Mouse (Mus musculus): ENCODE results near the gene Cyp2d10. TPM values are rescaled to one million over a fixed set of nuclear protein-coding genes. Genes with fewer than 3 reads are reported as not detected.
"Not testable (repeated sequence)": the region's sequence is repeated elsewhere in the genome, so short reads cannot be mapped to it uniquely, and the experiment has no call there.

Gene Cyp2d10
- polyA plus RNA-seq, 1 experiment from 2014 or later, result not detected

- Histone ChIP-seq H3K4me1 (no peaks in the 10 kb centered on the region), H3K27me3 (no peaks in the 10 kb centered on the region), H3K36me3 (no peaks in the 10 kb centered on the region), H3K9me3 (0 out of 2 replicates have a peak, but pooled peaks cover 5% of the 10 kb centered on the region), H3K4me3 (no peak within 1 kb of the TSS), H3K4me2 (replicated peaks) (no peak within 1 kb of the TSS), H3K9ac (no peak within 1 kb of the TSS), H3K27ac (no peak within 1 kb of the TSS)
- ATAC-seq (ENCODE audit: insufficient number of reproducible peaks, insufficient read depth, low FRiP score, low TSS enrichment), result no peak
These were observed 26.1 kb upstream of the Cyp2d10 start, which contains the start of gene Cyp2d9 for GRCm38 (mm10) chr15:82433137-82433536. TSS of gene Cyp2d9 (plus strand) at chr15:82433437.

GRCm38 (mm10) chr15:82423471-82423870, 16.5 kb upstream of the Cyp2d10 start:
- Histone ChIP-seq H3K36me3 (no peaks in the 10 kb centered on the region), H3K4me3 (no peak overlapping the region), H3K9ac (no peak overlapping the region), H3K27ac (no peak overlapping the region), H3K9me3 (no peaks in the 10 kb centered on the region), H3K4me2 (replicated peaks) (no peak overlapping the region), H3K4me1 (no peaks in the 10 kb centered on the region), H3K27me3 (no peaks in the 10 kb centered on the region)
- WGBS, result 94% methylated on average over 3 of the region's 3 CpGs
- ATAC-seq (ENCODE audit: insufficient number of reproducible peaks, insufficient read depth, low FRiP score, low TSS enrichment), result no peak

- 79% methylated on average over 4 of the region's 4 CpGs for WGBS
- no peak overlapping the region for H3K4me2 ChIP-seq (replicated peaks)
- no peak overlapping the region for H3K4me3 ChIP-seq
- H3K27ac ChIP-seq, result no peak overlapping the region
- no peaks in the 10 kb centered on the region for H3K9me3 ChIP-seq
- H3K4me1 ChIP-seq, result no peaks in the 10 kb centered on the region
- no peak overlapping the region for H3K9ac ChIP-seq
- ATAC-seq (ENCODE audit: insufficient number of reproducible peaks, insufficient read depth, low FRiP score, low TSS enrichment), result no peak
- H3K36me3 ChIP-seq, result no peaks in the 10 kb centered on the region
- H3K27me3 ChIP-seq, result no peaks in the 10 kb centered on the region
These were observed 15.9 kb upstream of the Cyp2d10 start for GRCm38 (mm10) chr15:82422935-82423334.

- no peaks in the 10 kb centered on the region for H3K27me3 ChIP-seq
- WGBS, result 68% methylated on average over 1 of the region's 1 CpGs
- no peaks in the 10 kb centered on the region for H3K36me3 ChIP-seq
These were observed 11.6 kb upstream of the Cyp2d10 start for GRCm38 (mm10) chr15:82418616-82419015.

GRCm38 (mm10) chr15:82416797-82417789, 10.1 kb upstream of the Cyp2d10 start:
- Histone ChIP-seq H3K36me3 (no peaks in the 10 kb centered on the region), H3K27me3 (no peaks in the 10 kb centered on the region), H3K4me3 (no peak overlapping the region), H3K9me3 (no peaks in the 10 kb centered on the region), H3K9ac (no peak overlapping the region), H3K4me2 (replicated peaks) (peak overlapping the region; percentile 21), H3K27ac (no peak overlapping the region), H3K4me1 (no peaks in the 10 kb centered on the region)
- 24% methylated on average over 16 of the region's 16 CpGs for WGBS
- peak; percentile 82; the same call in 1 of the 2 replicates for ATAC-seq (ENCODE audit: insufficient number of reproducible peaks, insufficient read depth, low FRiP score, low TSS enrichment)

More at GRCm38 (mm10) chr15:82418616-82419015, 11.6 kb upstream of the Cyp2d10 start:
- Histone ChIP-seq H3K4me3 (no peak overlapping the region), H3K27ac (no peak overlapping the region), H3K4me1 (no peaks in the 10 kb centered on the region), H3K4me2 (replicated peaks) (no peak overlapping the region), H3K9me3 (no peaks in the 10 kb centered on the region), H3K9ac (no peak overlapping the region)
- ATAC-seq (ENCODE audit: insufficient number of reproducible peaks, insufficient read depth, low FRiP score, low TSS enrichment), result no peak

- H3K36me3 ChIP-seq, result no peaks in the 10 kb centered on the region
- no peaks in the 10 kb centered on the region for H3K9me3 ChIP-seq
- ATAC-seq (ENCODE audit: insufficient number of reproducible peaks, insufficient read depth, low FRiP score, low TSS enrichment), result no peak
- no peaks in the 10 kb centered on the region for H3K27me3 ChIP-seq
- H3K4me2 ChIP-seq (replicated peaks), result no peak overlapping the region
- no peaks in the 10 kb centered on the region for H3K4me1 ChIP-seq
- H3K9ac ChIP-seq, result no peak overlapping the region
- WGBS, result 80% methylated on average over 4 of the region's 4 CpGs
- H3K4me3 ChIP-seq, result no peak overlapping the region
- no peak overlapping the region for H3K27ac ChIP-seq
These were observed 541 bp upstream of the Cyp2d10 start for GRCm38 (mm10) chr15:82407536-82407935.

GRCm38 (mm10) chr15:82404163-82404562, 2.8 kb downstream of the Cyp2d10 start:
- Histone ChIP-seq H3K4me1 (no peaks in the 10 kb centered on the region), H3K9ac (no peak overlapping the region), H3K36me3 (no peaks in the 10 kb centered on the region), H3K27me3 (no peaks in the 10 kb centered on the region), H3K4me3 (no peak overlapping the region), H3K27ac (no peak overlapping the region), H3K9me3 (no peaks in the 10 kb centered on the region), H3K4me2 (replicated peaks) (no peak overlapping the region)
- 81% methylated on average over 3 of the region's 3 CpGs for WGBS
- ATAC-seq (ENCODE audit: insufficient number of reproducible peaks, insufficient read depth, low FRiP score, low TSS enrichment), result no peak

- Histone ChIP-seq H3K27ac (no peak overlapping the region), H3K27me3 (no peaks in the 10 kb centered on the region), H3K4me2 (replicated peaks) (no peak overlapping the region), H3K9ac (no peak overlapping the region), H3K9me3 (no peaks in the 10 kb centered on the region), H3K36me3 (no peaks in the 10 kb centered on the region), H3K4me1 (no peaks in the 10 kb centered on the region), H3K4me3 (no peak overlapping the region)
- 91% methylated on average over 9 of the region's 9 CpGs for WGBS
- no peak for ATAC-seq (ENCODE audit: insufficient number of reproducible peaks, insufficient read depth, low FRiP score, low TSS enrichment)
These were observed 3.4 kb downstream of the Cyp2d10 start for GRCm38 (mm10) chr15:82403606-82404005.

GRCm38 (mm10) chr15:82402741-82403140, 4.3 kb downstream of the Cyp2d10 start:
- H3K27me3 ChIP-seq, result no peaks in the 10 kb centered on the region
- no peaks in the 10 kb centered on the region for H3K9me3 ChIP-seq
- no peak overlapping the region for H3K27ac ChIP-seq
- no peak for ATAC-seq (ENCODE audit: insufficient number of reproducible peaks, insufficient read depth, low FRiP score, low TSS enrichment)
- no peak overlapping the region for H3K9ac ChIP-seq
- H3K36me3 ChIP-seq, result no peaks in the 10 kb centered on the region
- whole genome bisulfite sequencing, result 86% methylated on average over 6 of the region's 6 CpGs
- H3K4me3 ChIP-seq, result no peak overlapping the region
- H3K4me2 ChIP-seq (replicated peaks), result no peak overlapping the region
- no peaks in the 10 kb centered on the region for H3K4me1 ChIP-seq

- Histone ChIP-seq H3K4me2 (replicated peaks) (no peak overlapping the region), H3K4me1 (no peaks in the 10 kb centered on the region), H3K4me3 (no peak overlapping the region), H3K9ac (no peak overlapping the region), H3K9me3 (no peaks in the 10 kb centered on the region), H3K27ac (no peak overlapping the region), H3K36me3 (no peaks in the 10 kb centered on the region), H3K27me3 (no peaks in the 10 kb centered on the region)
- ATAC-seq (ENCODE audit: insufficient number of reproducible peaks, insufficient read depth, low FRiP score, low TSS enrichment), result no peak
These were observed 4.9 kb downstream of the Cyp2d10 start for GRCm38 (mm10) chr15:82402106-82402505.

- Histone ChIP-seq H3K27me3 (no peaks in the 10 kb centered on the region), H3K9me3 (no peaks in the 10 kb centered on the region), H3K27ac (no peak overlapping the region), H3K4me3 (no peak overlapping the region), H3K9ac (no peak overlapping the region), H3K36me3 (no peaks in the 10 kb centered on the region), H3K4me2 (replicated peaks) (no peak overlapping the region), H3K4me1 (no peaks in the 10 kb centered on the region)
- WGBS, result 45% methylated on average over 2 of the region's 2 CpGs
- no peak for ATAC-seq (ENCODE audit: insufficient number of reproducible peaks, insufficient read depth, low FRiP score, low TSS enrichment)
These were observed 5.5 kb downstream of the Cyp2d10 start for GRCm38 (mm10) chr15:82401516-82401915.

- H3K27ac ChIP-seq; H3K36me3 ChIP-seq; ATAC-seq (ENCODE audit: insufficient number of reproducible peaks, insufficient read depth, low FRiP score, low TSS enrichment); H3K9me3 ChIP-seq; H3K4me3 ChIP-seq; H3K27me3 ChIP-seq; H3K4me2 ChIP-seq (replicated peaks); H3K4me1 ChIP-seq; H3K9ac ChIP-seq: not testable (repeated sequence)
- WGBS, result 78% methylated on average over 3 of the region's 3 CpGs
These were observed 11.0 kb downstream of the Cyp2d10 start for GRCm38 (mm10) chr15:82395955-82396354.
